8 mouse cellular contexts compared by ENCODE assay signal in genomic region chr3:26834178-26835050, GRCm38 (mm10).
DNase-seq lines count a peak whose midpoint lies in the region; ATAC-seq and TF ChIP-seq lines count a peak whose summit lies in the region.

No protein-coding gene starts in this region.

- no peak overlapping the region for H3K4me2 ChIP-seq in hindbrain, embryonic 16.5 days (ENCODE audit: low read length)

- H3K36me3 ChIP-seq in hindbrain, embryonic 16.5 days (ENCODE audit: control insufficient read depth, insufficient read depth, low read length) = no peaks in the 10 kb centered on the region
- no peaks in the 10 kb centered on the region for H3K36me3 ChIP-seq in midbrain, embryonic 10.5 days

- H3K27me3 ChIP-seq in cerebellum, adult 2 months (ENCODE audit: control insufficient read depth, insufficient read depth, low read length) = no peaks in the 10 kb centered on the region
- H3K27me3 ChIP-seq in hindbrain, embryonic 16.5 days (replicated peaks; ENCODE audit: control insufficient read depth, insufficient read depth, low read length) = no peaks in the 10 kb centered on the region
- H3K27me3 ChIP-seq in midbrain, embryonic 10.5 days (ENCODE audit: low read depth, poor library complexity, severe bottlenecking) = no peaks in the 10 kb centered on the region; the same call in 1 of the 2 replicates

- no peak overlapping the region for H3K27ac ChIP-seq in cerebellum, adult 2 months (ENCODE audit: insufficient read depth, low read length)
- no peak overlapping the region for H3K27ac ChIP-seq in hindbrain, embryonic 16.5 days (ENCODE audit: low read depth, low read length)
- peak overlapping the region; percentile 59; the same call in 1 of the 2 replicates for H3K27ac ChIP-seq in midbrain, embryonic 10.5 days (replicated peaks)

- peak; percentile 19; the same call in 1 of the 2 replicates for TF ChIP-seq CTCF in cerebellum, adult 2 months (IDR thresholded peaks at IDR 0.05; ENCODE audit: borderline replicate concordance, insufficient read depth, low read depth, low read length)

- peak; percentile 89 for ATAC-seq in hindbrain, embryonic 16.5 days

- no peaks in the 10 kb centered on the region for H3K9me3 ChIP-seq in hindbrain, embryonic 16.5 days (ENCODE audit: control insufficient read depth, low read length)
- no peaks in the 10 kb centered on the region for H3K9me3 ChIP-seq in midbrain, embryonic 10.5 days (replicated peaks)

- H3K4me1 ChIP-seq in cerebellum, adult 2 months (ENCODE audit: control insufficient read depth, insufficient read depth, low read length) = no peaks in the 10 kb centered on the region
- 0 out of 2 replicates have a peak, but pooled peaks cover 3% of the 10 kb centered on the region for H3K4me1 ChIP-seq in hindbrain, embryonic 16.5 days (ENCODE audit: control insufficient read depth, insufficient read depth, low read depth, low read length)
- peaks cover 21% of the 10 kb centered on the region for H3K4me1 ChIP-seq in midbrain, embryonic 10.5 days

- no peak for TF ChIP-seq POLR2A in cerebellum, adult 2 months (IDR thresholded peaks at IDR 0.05; ENCODE audit: borderline replicate concordance, insufficient read depth, low read length)

- DNase-seq in cerebellum, adult 2 months = peak in 1 of 2 experiments; percentile 6
- no peak for DNase-seq in cerebellum, postnatal 36 days
- peak; percentile 3 for DNase-seq in urinary bladder, postnatal 14 days (ENCODE audit: low spot score)
- no peak for DNase-seq in urinary bladder, adult 18-20 months (ENCODE audit: low spot score in 2 of 2)
- DNase-seq in midbrain, embryonic 10.5 days (ENCODE audit: low spot score) = peak; percentile 30
- DNase-seq in adipocyte (ENCODE audit: low spot score) = no peak
- DNase-seq in thymus, postnatal 14 days = no peak

- no peak overlapping the region for H3K4me3 ChIP-seq in cerebellum, adult 2 months (replicated peaks; ENCODE audit: insufficient read depth, low read depth, low read length)
- H3K4me3 ChIP-seq in hindbrain, embryonic 16.5 days (ENCODE audit: low read length) = no peak overlapping the region
- H3K4me3 ChIP-seq in midbrain, embryonic 10.5 days = no peak overlapping the region

- 76% methylated on average over 21 of the region's 21 CpGs for WGBS in cerebellum, adult 2 months
- 61% methylated on average over 21 of the region's 21 CpGs for WGBS in hindbrain, embryonic 16.5 days
- 74% methylated on average over 21 of the region's 21 CpGs for WGBS in midbrain, embryonic 10.5 days

- no peak overlapping the region for H3K9ac ChIP-seq in hindbrain, embryonic 16.5 days (ENCODE audit: low read depth, low read length)

Comparison
In these comparisons a context has a peak if more than half of its experiments do, and no peak if none do; other contexts are left out.
1. DNase-seq: peak in urinary bladder, postnatal 14 days (single experiment) and midbrain, embryonic 10.5 days (single experiment); none in cerebellum, postnatal 36 days (0 of 2), urinary bladder, adult 18-20 months (0 of 2), adipocyte (single experiment) and thymus, postnatal 14 days (single experiment).